Mouse (Mus musculus) heart, adult 10 weeks (tissue): ENCODE results near the gene Lum. TPM values are rescaled to one million over a fixed set of nuclear protein-coding genes. Genes with fewer than 3 reads are reported as not detected.

Experiments used
- polyA plus RNA-seq: library from polyadenylated mRNA; stranded (reverse); fragments of 350-450 nt; fragmentation: Illumina TruSeq; extraction: RNeasy Lipid Tissue Mini Kit (QIAGEN cat#74804); gene quantifications from one replicate; pipeline ENCODE4 v1.2.3, GENCODE M21; 2014; ENCODE audit warnings: low read depth, low replicate concordance

Lum gene
- 97.2 TPM for polyA plus RNA-seq

GRCm38 (mm10) chr10:97564957-97565856, at the start of gene Lum:
Gene Lum, plus strand, starts transcription at chr10:97565128.

GRCm38 (mm10) chr10:97606579-97606978, 41.7 kb downstream of the Lum start, which contains the start of gene Kera:
Gene Kera, plus strand, starts transcription at chr10:97606879.

Other genes starting within 250 kb of the Lum start
- 815 TPM for gene Dcn, start 85.5 kb upstream of the Lum start, polyA plus RNA-seq
- gene Kera, start 41.8 kb downstream of the Lum start, polyA plus RNA-seq, result not detected
- 1.9 TPM for gene Epyc, start 78.9 kb downstream of the Lum start, polyA plus RNA-seq
- not detected for gene Ccer1, start 127.9 kb downstream of the Lum start, polyA plus RNA-seq
- gene C030005K15Rik, start 161.6 kb downstream of the Lum start, polyA plus RNA-seq, result not detected